Mouse (Mus musculus) thymus, postnatal 10 days (tissue): ENCODE data around the gene Tmem179b.

Source experiments
- DNase-seq, 2 experiments: peaks; one replicate each; pipeline ENCODE4 v3.0.0; 2021; ENCODE audit warnings: low spot score in 2 of 2

Tmem179b gene

GRCm38 (mm10) chr19:8786008-8786781 is 11.9 kb upstream of the Tmem179b start, which contains the start of gene Taf6l:
Gene Taf6l, minus strand, starts transcription at chr19:8786417.
- DNase-seq = peak; percentile 87 to 92

- DNase-seq = peak; percentile 28 to 43
Observed at GRCm38 (mm10) chr19:8774951-8775421, 719 bp upstream of the Tmem179b start.

DNA sequence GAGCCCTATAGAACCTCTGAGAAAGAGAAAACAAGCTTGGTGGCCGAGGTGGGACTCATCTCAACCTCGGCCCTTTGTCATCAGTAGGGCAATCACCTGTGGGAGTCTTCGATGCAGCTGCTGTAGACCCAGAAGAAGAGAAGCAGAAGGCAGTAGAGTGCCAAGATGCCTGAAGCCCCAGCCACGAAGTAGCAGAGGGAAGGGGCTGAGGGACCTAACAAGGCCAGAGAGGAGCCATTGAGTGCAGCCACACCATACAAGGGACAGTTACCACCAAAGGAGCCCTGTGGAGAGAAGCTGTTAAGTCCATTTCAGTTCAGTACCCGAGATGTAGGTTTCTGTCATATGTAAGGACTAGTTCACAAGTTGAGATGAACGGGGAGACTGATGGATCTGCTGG is 858 bp downstream of the Tmem179b start:
- DNase-seq = no peak

DNA sequence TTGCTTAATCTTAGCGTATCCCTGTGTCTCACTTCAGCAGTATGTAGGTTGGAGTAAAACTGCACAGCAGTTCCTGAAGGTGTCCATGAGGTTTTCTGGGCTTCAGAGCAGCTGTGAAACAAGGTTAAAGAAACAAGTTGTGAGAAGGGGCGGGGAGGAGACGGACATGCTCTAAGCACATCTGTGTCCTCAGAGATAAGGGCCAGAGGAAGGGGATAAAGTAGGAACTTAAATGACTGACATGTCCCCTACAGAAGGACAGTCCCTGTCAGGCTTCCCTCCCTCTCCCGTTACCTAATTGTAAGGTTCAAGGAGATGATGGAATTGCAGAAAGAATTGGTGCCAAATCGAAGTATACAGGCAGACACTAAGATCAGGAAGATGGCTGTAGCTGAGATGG is 1.3 kb downstream of the Tmem179b start:
- no peak for DNase-seq

GRCm38 (mm10) chr19:8770567-8771270 is 3.5 kb downstream of the Tmem179b start, which contains the start of gene Tmem223:
Gene Tmem223, plus strand, starts transcription at chr19:8770996.
- DNase-seq = peak; percentile 73 to 85

DNA sequence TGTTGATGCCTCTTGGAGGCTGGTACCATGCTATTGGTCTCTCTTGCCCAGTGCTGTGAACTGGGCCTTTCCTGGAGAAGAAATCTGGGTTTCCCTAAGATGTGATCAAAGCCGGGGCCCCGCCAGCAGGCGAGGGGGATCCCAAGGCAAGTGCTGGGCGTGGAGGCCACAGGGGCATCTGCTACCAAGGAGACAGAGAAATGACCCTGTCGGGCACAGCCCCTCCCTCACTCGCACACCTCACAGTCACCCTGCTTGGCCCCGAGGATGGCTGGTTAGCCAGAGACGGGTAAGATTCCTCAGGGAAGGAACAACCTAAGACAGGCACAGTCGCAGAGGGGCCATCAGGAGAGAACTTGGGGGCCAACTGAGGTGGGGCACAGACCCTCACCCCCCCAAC is 8.7 kb downstream of the Tmem179b start:
- DNase-seq = no peak

- DNase-seq = no peak
Observed at GRCm38 (mm10) chr19:8763276-8763675, 11.0 kb downstream of the Tmem179b start.

GRCm38 (mm10) chr19:8760757-8761156 is 13.5 kb downstream of the Tmem179b start:
- no peak for DNase-seq

DNA sequence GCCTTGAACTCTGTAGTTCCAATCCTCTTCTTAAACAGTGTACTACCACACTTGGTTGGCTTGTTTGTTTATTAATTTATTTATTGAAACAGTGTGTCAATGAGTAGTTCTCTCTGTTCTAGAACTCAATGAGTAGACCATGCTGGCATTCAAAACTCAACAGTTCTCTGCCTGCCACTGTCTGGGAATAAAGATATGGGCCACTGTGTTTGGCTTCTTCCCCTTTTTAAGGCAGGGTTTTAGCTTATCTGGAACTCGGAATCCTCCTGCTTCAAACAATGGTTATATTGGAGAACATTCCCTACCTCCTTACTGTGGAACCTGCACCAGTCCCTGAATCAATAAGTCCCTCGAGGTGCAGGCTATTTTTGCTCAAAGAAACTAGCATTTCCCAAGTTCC is 15.4 kb downstream of the Tmem179b start:
- DNase-seq = no peak

GRCm38 (mm10) chr19:8757471-8757998 is 16.7 kb downstream of the Tmem179b start:
- no peak for DNase-seq

GRCm38 (mm10) chr19:8756635-8757387 is 17.5 kb downstream of the Tmem179b start, which contains the start of gene Nxf1:
Gene Nxf1, plus strand, starts transcription at chr19:8757073.
- peak; percentile 86 to 93 for DNase-seq

- no peak for DNase-seq
Observed at GRCm38 (mm10) chr19:8755652-8756051, 18.6 kb downstream of the Tmem179b start.

- DNase-seq = no peak
Observed at GRCm38 (mm10) chr19:8747368-8747767, 26.9 kb downstream of the Tmem179b start.

GRCm38 (mm10) chr19:8745382-8745781 is 28.9 kb downstream of the Tmem179b start:
- DNase-seq = no peak

DNA sequence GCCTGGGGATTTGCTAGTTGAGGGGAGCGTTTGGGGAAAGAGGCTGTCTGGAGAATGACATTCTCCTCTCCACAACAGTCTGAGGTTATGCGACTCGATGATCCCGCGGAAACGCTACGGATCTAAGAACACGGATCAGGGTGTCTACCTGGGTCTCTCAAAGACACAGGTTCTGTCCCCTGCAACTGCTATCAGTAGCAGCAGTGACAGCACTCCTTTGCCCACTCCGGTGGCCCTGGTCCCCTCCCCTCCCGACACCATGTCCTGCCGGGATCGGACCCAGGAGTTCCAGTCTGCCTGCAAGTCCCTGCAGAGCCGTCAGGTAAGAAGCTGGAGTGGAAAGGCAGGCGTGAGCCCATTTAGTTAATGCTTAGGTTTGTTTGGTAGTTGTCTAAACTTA is 32.1 kb downstream of the Tmem179b start:
- no peak for DNase-seq

- DNase-seq = peak; percentile 92
Observed at GRCm38 (mm10) chr19:8741243-8741869, 32.9 kb downstream of the Tmem179b start, which contains the start of gene Stx5a. Gene Stx5a, plus strand, starts transcription at chr19:8741413.

DNA sequence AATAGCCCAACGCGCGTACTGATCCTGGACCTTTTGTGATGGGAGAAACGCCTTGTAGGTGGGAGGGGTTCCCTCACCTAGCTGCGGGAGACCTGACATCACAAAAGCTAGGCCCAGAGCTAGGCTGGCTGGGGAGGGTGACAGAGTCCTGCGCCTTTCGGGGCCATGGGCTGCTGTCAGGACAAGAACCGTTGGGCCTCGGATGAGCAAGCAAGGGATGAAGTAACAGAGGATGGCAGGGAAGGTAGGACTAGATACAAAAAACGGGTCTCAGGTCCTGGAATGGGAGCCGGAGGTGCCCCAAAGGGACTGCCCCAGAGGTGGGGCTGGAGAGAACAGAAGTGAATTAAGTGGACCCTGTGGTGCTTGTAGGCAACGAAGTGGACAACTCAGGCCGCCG is 33.7 kb downstream of the Tmem179b start, which contains the start of gene 1700092M07Rik:
Gene 1700092M07Rik (plus strand): TSS at position 116 of the 400 bp plus-strand sequence.
- DNase-seq = peak in 1 of 2 experiments; percentile 14

- no peak for DNase-seq
Observed at GRCm38 (mm10) chr19:8739646-8740045, 34.6 kb downstream of the Tmem179b start.

DNA sequence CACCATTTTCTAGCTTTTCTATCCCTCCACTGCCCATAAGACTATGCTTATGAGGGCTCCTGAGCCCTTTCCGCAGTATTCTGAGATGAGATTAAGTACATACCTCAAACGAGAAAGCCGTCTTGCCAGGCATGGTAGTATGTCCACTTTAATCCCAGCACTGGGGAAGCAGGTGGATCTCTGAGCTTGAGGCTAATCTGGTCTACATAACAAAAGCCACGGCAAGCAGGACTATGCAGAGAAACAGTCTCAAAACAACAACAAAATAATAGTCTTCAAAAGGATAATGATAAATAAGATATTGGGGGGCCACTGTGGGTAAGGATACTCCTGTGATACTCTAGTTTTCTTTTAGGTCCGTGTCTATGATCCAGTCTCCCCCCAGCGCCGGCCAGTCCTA is 35.4 kb downstream of the Tmem179b start:
- DNase-seq = no peak

GRCm38 (mm10) chr19:8736160-8736467 is 38.2 kb downstream of the Tmem179b start:
- DNase-seq = no peak
